Mouse (Mus musculus): ENCODE results near the gene Sclt1.

Gene Sclt1

GRCm38 (mm10) chr3:41605601-41606329, 136.5 kb downstream of the Sclt1 start:
- DNase-seq, result no peak

DNA sequence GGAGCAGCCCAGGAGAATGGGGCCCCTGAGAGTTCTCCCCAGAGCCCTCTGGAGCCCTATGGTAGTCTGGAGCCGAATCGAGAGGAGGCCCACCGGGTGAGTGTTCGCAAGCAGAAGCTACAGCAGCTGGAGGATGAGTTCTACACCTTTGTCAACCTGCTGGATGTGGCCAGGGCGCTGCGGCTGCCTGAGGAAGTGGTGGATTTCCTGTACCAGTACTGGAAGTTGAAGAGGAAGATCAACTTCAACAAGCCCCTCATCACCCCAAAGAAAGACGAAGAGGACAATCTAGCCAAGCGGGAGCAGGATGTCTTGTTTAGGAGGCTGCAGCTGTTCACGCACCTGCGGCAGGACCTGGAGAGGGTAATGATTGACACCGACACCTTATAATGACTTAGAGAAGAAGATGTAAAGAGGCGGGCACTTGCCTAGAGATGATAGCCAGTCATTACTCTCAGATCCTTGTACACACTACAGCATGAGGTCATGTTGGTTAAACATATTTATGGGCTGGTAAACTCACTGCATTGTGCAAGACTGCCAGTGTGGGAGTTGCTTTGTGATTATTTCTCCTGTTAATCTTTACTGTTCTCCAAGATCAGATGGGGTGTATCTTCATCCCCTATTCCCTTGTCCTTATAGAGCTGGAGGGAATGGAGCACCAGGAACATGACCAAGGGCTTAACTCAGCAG, 137.5 kb downstream of the Sclt1 start:
- no peak for DNase-seq

- DNase-seq, result no peak
Measured at GRCm38 (mm10) chr3:41603470-41604019, 138.8 kb downstream of the Sclt1 start.

GRCm38 (mm10) chr3:41602933-41603332, 139.4 kb downstream of the Sclt1 start:
- DNase-seq, result no peak

- no peak for DNase-seq
Measured at GRCm38 (mm10) chr3:41601226-41602020, 140.9 kb downstream of the Sclt1 start.

GRCm38 (mm10) chr3:41599806-41600589, 142.3 kb downstream of the Sclt1 start:
- peak; percentile 55 for DNase-seq

GRCm38 (mm10) chr3:41599226-41599625, 143.1 kb downstream of the Sclt1 start:
- no peak for DNase-seq

GRCm38 (mm10) chr3:41598412-41598811, 143.9 kb downstream of the Sclt1 start:
- DNase-seq, result no peak

DNA sequence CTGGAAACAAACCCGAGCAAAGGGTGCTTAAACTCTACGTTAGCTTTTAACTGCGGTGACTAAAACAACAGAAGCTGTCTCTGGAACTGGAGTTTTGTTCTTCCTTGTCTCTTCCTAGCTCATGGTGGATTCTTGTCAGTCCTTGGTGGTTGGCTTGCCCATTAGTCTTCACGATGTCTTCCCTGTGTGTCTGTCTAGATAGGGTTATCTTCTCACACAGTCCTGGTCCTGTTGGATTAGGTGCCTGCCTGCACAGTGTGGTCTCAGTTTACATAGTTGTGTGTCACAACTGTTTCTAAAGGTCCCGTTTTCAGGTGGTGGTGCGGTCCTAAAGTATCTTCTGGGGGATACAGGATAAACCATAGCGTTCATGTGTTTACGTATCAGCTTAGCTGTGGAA, 145.3 kb downstream of the Sclt1 start:
- no peak for DNase-seq

GRCm38 (mm10) chr3:41595010-41595409, 147.3 kb downstream of the Sclt1 start:
- no peak for DNase-seq

GRCm38 (mm10) chr3:41594097-41594879, 148.0 kb downstream of the Sclt1 start:
- no peak for DNase-seq

GRCm38 (mm10) chr3:41592805-41593204, 149.5 kb downstream of the Sclt1 start:
- DNase-seq, result peak; percentile 52

DNA sequence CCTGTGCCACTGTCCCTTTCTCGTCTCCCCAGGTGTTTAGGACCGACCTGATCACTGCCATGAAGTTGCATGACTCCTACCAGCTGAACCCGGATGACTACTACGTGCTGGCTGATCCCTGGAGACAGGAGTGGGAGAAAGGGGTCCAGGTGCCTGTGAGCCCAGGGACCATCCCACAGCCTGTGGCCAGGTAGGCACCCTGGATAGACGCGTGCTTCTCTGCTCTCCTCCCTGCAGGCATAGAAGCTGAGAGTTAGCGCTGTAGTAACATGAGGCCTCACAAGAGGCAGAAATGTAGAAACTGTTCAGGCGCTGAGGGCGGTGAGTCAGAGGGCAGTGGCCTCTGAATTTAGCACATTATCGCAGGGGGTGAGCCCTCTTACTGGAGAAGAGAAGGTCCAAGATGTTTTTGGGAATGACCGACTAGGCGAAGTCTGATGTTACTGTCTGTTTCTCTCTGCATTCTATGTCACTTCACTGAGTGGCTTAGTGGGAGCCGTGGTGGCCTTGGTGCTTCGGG, 150.6 kb downstream of the Sclt1 start:
- no peak for DNase-seq

- DNase-seq, result no peak
Measured at GRCm38 (mm10) chr3:41590695-41591559, 151.4 kb downstream of the Sclt1 start.

- no peak for DNase-seq
Measured at GRCm38 (mm10) chr3:41589988-41590387, 152.3 kb downstream of the Sclt1 start.

GRCm38 (mm10) chr3:41589246-41589914, 152.9 kb downstream of the Sclt1 start:
- no peak for DNase-seq

- DNase-seq, result no peak
Measured at GRCm38 (mm10) chr3:41588495-41588894, 153.8 kb downstream of the Sclt1 start.

GRCm38 (mm10) chr3:41587588-41587987, 154.7 kb downstream of the Sclt1 start:
- DNase-seq, result no peak

DNA sequence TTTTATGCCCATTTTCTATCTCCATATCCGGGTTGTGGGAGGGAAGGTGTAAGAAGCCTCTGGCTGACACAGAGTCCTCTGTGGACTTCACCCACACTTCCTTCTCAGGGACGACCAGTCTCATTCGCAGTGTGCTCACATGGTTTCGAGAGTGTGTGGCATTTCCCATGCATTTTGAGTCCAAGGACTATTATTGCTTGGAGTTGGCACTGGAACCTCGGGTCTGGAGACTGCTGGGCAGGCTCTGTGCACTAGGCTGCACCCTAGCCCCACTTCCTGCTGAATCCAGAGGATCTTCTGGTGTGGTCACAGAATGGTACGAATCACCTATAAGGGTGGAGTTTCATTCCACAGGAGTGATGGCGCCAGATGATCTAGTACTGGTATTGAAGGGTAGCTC, 155.4 kb downstream of the Sclt1 start:
- DNase-seq, result no peak

GRCm38 (mm10) chr3:41586330-41586729, 156.0 kb downstream of the Sclt1 start:
- no peak for DNase-seq
